Mouse (Mus musculus) cerebellum, adult (tissue): ENCODE results near the gene Plppr5.

Experiments
- ATAC-seq: cut with Nextera tagmentation; 2 replicates; pipeline ENCODE4 v1.9.2; 2017; ENCODE audit warnings: mild to moderate bottlenecking, moderate library complexity, mixed read lengths; ENCODE audit not compliant: insufficient number of reproducible peaks, low FRiP score, low TSS enrichment

Gene Plppr5

GRCm38 (mm10) chr3:117686648-117687047 is 112.0 kb downstream of the Plppr5 start:
- ATAC-seq: no peak

GRCm38 (mm10) chr3:117694736-117695135 is 120.1 kb downstream of the Plppr5 start:
- ATAC-seq: no peak

- ATAC-seq: no peak
These were observed 121.7 kb downstream of the Plppr5 start for GRCm38 (mm10) chr3:117696350-117696749.

GRCm38 (mm10) chr3:117708788-117709187 is 134.2 kb downstream of the Plppr5 start:
- no peak for ATAC-seq

- ATAC-seq: no peak
These were observed 142.1 kb downstream of the Plppr5 start for GRCm38 (mm10) chr3:117716534-117717280.

- ATAC-seq: no peak
These were observed 148.8 kb downstream of the Plppr5 start for GRCm38 (mm10) chr3:117723390-117723789.

- no peak for ATAC-seq
These were observed 149.9 kb downstream of the Plppr5 start for GRCm38 (mm10) chr3:117724521-117724920.

- no peak for ATAC-seq
These were observed 150.9 kb downstream of the Plppr5 start for GRCm38 (mm10) chr3:117725501-117725900.

- no peak for ATAC-seq
These were observed 153.5 kb downstream of the Plppr5 start for GRCm38 (mm10) chr3:117728136-117728535.

GRCm38 (mm10) chr3:117729121-117730072 is 154.8 kb downstream of the Plppr5 start:
- ATAC-seq: no peak

GRCm38 (mm10) chr3:117731545-117731944 is 156.9 kb downstream of the Plppr5 start:
- no peak for ATAC-seq

- no peak for ATAC-seq
These were observed 158.0 kb downstream of the Plppr5 start for GRCm38 (mm10) chr3:117732661-117733060.
